33 mouse cellular contexts compared by ENCODE assay signal in the genomic region with DNA sequence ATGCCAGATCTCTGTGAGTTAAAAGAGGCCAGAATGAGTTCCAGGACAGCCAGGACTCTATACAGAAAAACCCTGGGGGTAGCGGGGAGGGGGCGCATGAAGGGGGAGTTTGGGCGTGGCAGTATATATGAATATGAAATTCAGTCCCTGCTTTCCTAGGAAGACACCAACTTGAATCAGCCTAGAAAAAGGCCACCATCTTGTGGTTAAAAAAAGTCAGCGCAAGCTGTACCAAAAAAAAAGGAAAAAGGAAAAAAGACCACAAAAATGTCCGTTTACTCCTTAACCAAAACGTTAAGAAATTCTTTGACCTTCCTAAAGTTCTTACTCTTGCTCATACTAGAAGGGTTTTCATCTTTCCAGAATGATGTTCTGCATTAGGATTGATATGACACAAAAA. TPM values are rescaled to one million over a fixed set of nuclear protein-coding genes. Genes with fewer than 3 reads are reported as not detected.
DNase-seq lines count a peak whose midpoint lies in the region; ATAC-seq and TF ChIP-seq lines count a peak whose summit lies in the region.
"Had no signal": no experiment of that assay in that cellular context is flagged by ENCODE, and none has a peak within 500 bp of the region (broad histone marks: within the 10 kb centered on the region; RNA-seq: fewer than 3 reads in every experiment).

No protein-coding gene starts in this region.

- H3K27ac ChIP-seq in hindbrain, embryonic 13.5 days: peak overlapping the region; percentile 12; the same call in 1 of the 2 replicates
- H3K27ac ChIP-seq in hindbrain, embryonic 10.5 days: no peak overlapping the region
- no peak overlapping the region; the same call in 1 of the 2 replicates for H3K27ac ChIP-seq in left cerebral cortex, adult 2 months
- H3K27ac ChIP-seq in MEL (ENCODE audit: control insufficient read depth, low read depth, low read length): no peak overlapping the region
- H3K27ac ChIP-seq in embryonic fibroblast, embryonic 13.5 days (ENCODE audit: insufficient read depth, low read length): peak overlapping the region; percentile 58; the same call in 1 of the 2 replicates
- H3K27ac ChIP-seq: embryonic facial prominence, embryonic 10.5 days; embryonic facial prominence, embryonic 15.5 days; forebrain, embryonic 13.5 days; hindbrain, embryonic 15.5 days; limb, embryonic 10.5 days; limb, embryonic 15.5 days; liver, embryonic 14.5 days; midbrain, embryonic 10.5 days; midbrain, embryonic 15.5 days; neural tube, embryonic 12.5 days had no signal

- intact Hi-C loops in left cerebral cortex, adult 2 months (cut with DNase I): loop anchor here (5.0 kb wide), 1 partner anchor 51 kb away; no protein-coding TSS in a partner anchor
- intact Hi-C loops in left cerebral cortex, postnatal 36 days (cut with DNase I): no loop called here

- no peak for TF ChIP-seq EP300 in MEL (IDR thresholded peaks at IDR 0.05; ENCODE audit: low read depth in 1 of 2, low read length in 2 of 2)

- TF ChIP-seq POLR2A in MEL (IDR thresholded peaks at IDR 0.05; ENCODE audit: control insufficient read depth in 1 of 2, insufficient read depth in 1 of 2, low read depth in 1 of 2, low read length in 2 of 2, poor library complexity in 1 of 2): no peak
- no peak for TF ChIP-seq POLR2A in embryonic fibroblast, embryonic 13.5 days (IDR thresholded peaks at IDR 0.05; ENCODE audit: low read depth, low read length)

- H3K9me3 ChIP-seq in hindbrain, embryonic 13.5 days: no peaks in the 10 kb centered on the region
- no peaks in the 10 kb centered on the region for H3K9me3 ChIP-seq in hindbrain, embryonic 10.5 days
- no peaks in the 10 kb centered on the region for H3K9me3 ChIP-seq in MEL (replicated peaks; ENCODE audit: insufficient read depth, low read length)
- H3K9me3 ChIP-seq: embryonic facial prominence, embryonic 10.5 days; embryonic facial prominence, embryonic 15.5 days; forebrain, embryonic 13.5 days; G1E; hindbrain, embryonic 15.5 days; limb, embryonic 10.5 days; limb, embryonic 15.5 days; midbrain, embryonic 10.5 days; midbrain, embryonic 15.5 days; neural tube, embryonic 12.5 days had no signal

- TF ChIP-seq CTCF in left cerebral cortex, adult 2 months (IDR thresholded peaks at IDR 0.05): peak; percentile 36
- TF ChIP-seq CTCF in MEL (IDR thresholded peaks at IDR 0.05 in 2 of 3, conservative IDR thresholded peaks at IDR 0.05 in 1 of 3; ENCODE audit: control insufficient read depth in 1 of 3, insufficient read depth in 1 of 3, low read depth in 2 of 3, low read length in 3 of 3, poor library complexity in 1 of 3, severe bottlenecking in 1 of 3): peak in 1 of 3 experiments; percentile 6; a peak in 1 of 6 replicates
- TF ChIP-seq CTCF in embryonic fibroblast, embryonic 13.5 days (IDR thresholded peaks at IDR 0.05; ENCODE audit: borderline replicate concordance, insufficient read depth, low read length): no peak

- H3K36me3 ChIP-seq in hindbrain, embryonic 13.5 days: no peaks in the 10 kb centered on the region
- peaks cover 24% of the 10 kb centered on the region for H3K36me3 ChIP-seq in hindbrain, embryonic 10.5 days
- H3K36me3 ChIP-seq in MEL (ENCODE audit: control insufficient read depth in 1 of 2, insufficient read depth in 2 of 2, low read length in 2 of 2): peaks cover 7 to 19% of the 10 kb centered on the region in 2 experiments
- H3K36me3 ChIP-seq: hindbrain, embryonic 15.5 days; limb, embryonic 15.5 days; midbrain, embryonic 15.5 days had no signal

- H3K4me3 ChIP-seq in hindbrain, embryonic 13.5 days: no peak overlapping the region
- no peak overlapping the region for H3K4me3 ChIP-seq in hindbrain, embryonic 10.5 days
- H3K4me3 ChIP-seq in left cerebral cortex, adult 2 months: no peak overlapping the region
- H3K4me3 ChIP-seq in MEL (ENCODE audit: control insufficient read depth in 1 of 2, insufficient read depth in 1 of 2, low read depth in 2 of 2, low read length in 2 of 2): no peak overlapping the region
- H3K4me3 ChIP-seq in embryonic fibroblast, embryonic 13.5 days (ENCODE audit: insufficient read depth, low read length): no peak overlapping the region
- H3K4me3 ChIP-seq: embryonic facial prominence, embryonic 10.5 days; embryonic facial prominence, embryonic 15.5 days; forebrain, embryonic 13.5 days; hindbrain, embryonic 15.5 days; limb, embryonic 10.5 days; limb, embryonic 15.5 days; midbrain, embryonic 10.5 days; midbrain, embryonic 15.5 days; myocyte; neural tube, embryonic 12.5 days had no signal

- peaks cover 51% of the 10 kb centered on the region for H3K4me1 ChIP-seq in hindbrain, embryonic 13.5 days (replicated peaks)
- peaks cover 29% of the 10 kb centered on the region for H3K4me1 ChIP-seq in hindbrain, embryonic 10.5 days (replicated peaks)
- peaks cover 9 to 19% of the 10 kb centered on the region in 2 experiments for H3K4me1 ChIP-seq in MEL (ENCODE audit: control insufficient read depth in 1 of 2, insufficient read depth in 2 of 2, low read length in 2 of 2)
- peaks cover 27% of the 10 kb centered on the region for H3K4me1 ChIP-seq in embryonic fibroblast, embryonic 13.5 days (ENCODE audit: control insufficient read depth, insufficient read depth, low read length)
- H3K4me1 ChIP-seq: limb, embryonic 10.5 days had no signal

- no peak for TF ChIP-seq RAD21 in MEL (IDR thresholded peaks at IDR 0.05; ENCODE audit: low read depth, low read length)

- H3K27me3 ChIP-seq in hindbrain, embryonic 13.5 days: no peaks in the 10 kb centered on the region
- H3K27me3 ChIP-seq in hindbrain, embryonic 10.5 days (ENCODE audit: insufficient read depth, poor library complexity, severe bottlenecking): no peaks in the 10 kb centered on the region
- no peaks in the 10 kb centered on the region for H3K27me3 ChIP-seq in MEL (ENCODE audit: control insufficient read depth in 1 of 2, insufficient read depth in 2 of 2, low read length in 2 of 2)
- H3K27me3 ChIP-seq: embryonic facial prominence, embryonic 15.5 days; forebrain, embryonic 13.5 days; hindbrain, embryonic 15.5 days; limb, embryonic 15.5 days; midbrain, embryonic 15.5 days; neural tube, embryonic 12.5 days had no signal

- DNase-seq in hindbrain, embryonic 10.5 days (ENCODE audit: low spot score): no peak
- no peak for DNase-seq in left cerebral cortex, adult 2 months (ENCODE audit: extremely low spot score in 1 of 2, low spot score in 2 of 2)
- DNase-seq in left cerebral cortex, postnatal 36 days (ENCODE audit: low spot score in 2 of 2): no peak
- no peak for DNase-seq in MEL (ENCODE audit: low read depth, low spot score)
- DNase-seq in lung, postnatal 4 days: no peak
- DNase-seq: adrenal gland, adult 8-10 months; cerebellum, adult 2 months; cerebellum, postnatal 14 days; gastrocnemius, postnatal 36 days; heart, postnatal 4 days; kidney, adult 9 months; kidney, postnatal 14 days; lung, embryonic 14.5 days; lung, postnatal 14 days; right cerebral cortex, adult 18-20 months; right cerebral cortex, postnatal 4 days; thymus, postnatal 4 days had no signal

- peaks cover 35% of the 10 kb centered on the region for H3K79me2 ChIP-seq in MEL (ENCODE audit: control insufficient read depth, insufficient read depth, low read length, poor library complexity)

- no peak overlapping the region for H3K9ac ChIP-seq in hindbrain, embryonic 13.5 days
- H3K9ac ChIP-seq in MEL (ENCODE audit: control insufficient read depth, low read depth, low read length, poor library complexity, severe bottlenecking): no peak overlapping the region
- H3K9ac ChIP-seq: embryonic facial prominence, embryonic 15.5 days; forebrain, embryonic 13.5 days; hindbrain, embryonic 15.5 days; limb, embryonic 15.5 days; liver, embryonic 14.5 days; lung, embryonic 14.5 days; midbrain, embryonic 15.5 days; neural tube, embryonic 12.5 days had no signal

- no peak overlapping the region for H3K4me2 ChIP-seq in hindbrain, embryonic 13.5 days
- H3K4me2 ChIP-seq: embryonic facial prominence, embryonic 15.5 days; forebrain, embryonic 13.5 days; heart, embryonic 11.5 days; hindbrain, embryonic 15.5 days; limb, embryonic 15.5 days; lung, embryonic 14.5 days; midbrain, embryonic 15.5 days; neural tube, embryonic 12.5 days had no signal

- WGBS in hindbrain, embryonic 13.5 days: 84% methylated on average over 6 of the region's 6 CpGs
- 89% methylated on average over 6 of the region's 6 CpGs for WGBS in hindbrain, embryonic 10.5 days

- ATAC-seq in hindbrain, embryonic 13.5 days (ENCODE audit: low FRiP score): no peak
- ATAC-seq: forebrain, embryonic 13.5 days; intestine, embryonic 16.5 days; midbrain, embryonic 15.5 days had no signal

RNA-seq across cellular contexts. Expression of a gene that starts 16.4 kb away (rescaled TPM):
- polyA plus RNA-seq in hindbrain, embryonic 13.5 days (2015; fragmentation: Nextera tagmentation; extraction: Ambion mirVana): 126 and 131 TPM in 2 replicates
- polyA plus RNA-seq in hindbrain, embryonic 10.5 days (2016; fragmentation: Nextera tagmentation; extraction: Ambion mirVana): 119 and 145 TPM in 2 replicates
- total RNA-seq in left cerebral cortex, adult 2 months (2021): 10 to 100 TPM; 53.1 to 59.4 TPM
- 10 to 100 TPM; 47.0 to 62.6 TPM for total RNA-seq in left cerebral cortex, postnatal 36 days (2021)
- 31.9 and 32.7 TPM in 2 replicates for total RNA-seq in MEL (2012; rRNA removed)
- polyA plus RNA-seq in MEL (2012; ENCODE audit: insufficient read depth in 1 of 2, insufficient read length in 2 of 2, low read depth in 1 of 2, low replicate concordance in 2 of 2, missing spikeins in 1 of 2): 10 to 100 TPM in 1 of 2 experiments, not detected in 1; 55.8 TPM
- polyA plus RNA-seq in embryonic fibroblast, embryonic 13.5 days (2011; ENCODE audit: insufficient read length, low read depth, missing spikeins): 58.6 and 65.5 TPM in 2 replicates

RNA-seq across cellular contexts. Expression of a gene that starts 32.1 kb away (rescaled TPM):
- polyA plus RNA-seq in hindbrain, embryonic 13.5 days (2015; fragmentation: Nextera tagmentation; extraction: Ambion mirVana): 23.9 and 26.0 TPM in 2 replicates
- polyA plus RNA-seq in hindbrain, embryonic 10.5 days (2016; fragmentation: Nextera tagmentation; extraction: Ambion mirVana): 19.4 and 20.6 TPM in 2 replicates
- 10 to 100 TPM; 17.1 to 18.2 TPM for total RNA-seq in left cerebral cortex, adult 2 months (2021)
- total RNA-seq in left cerebral cortex, postnatal 36 days (2021): 10 to 100 TPM; 14.1 to 18.1 TPM
- 19.0 and 20.2 TPM in 2 replicates for total RNA-seq in MEL (2012; rRNA removed)
- polyA plus RNA-seq in MEL (2012; ENCODE audit: insufficient read depth in 1 of 2, insufficient read length in 2 of 2, low read depth in 1 of 2, low replicate concordance in 2 of 2, missing spikeins in 1 of 2): 10 to 100 TPM in 1 of 2 experiments, not detected in 1; 49.0 TPM
- polyA plus RNA-seq in embryonic fibroblast, embryonic 13.5 days (2011; ENCODE audit: insufficient read length, low read depth, missing spikeins): 13.2 and 15.2 TPM in 2 replicates

RNA-seq across cellular contexts. Expression of a gene that starts 46.6 kb away (rescaled TPM):
- polyA plus RNA-seq in hindbrain, embryonic 13.5 days (2015; fragmentation: Nextera tagmentation; extraction: Ambion mirVana): 16.0 and 17.7 TPM in 2 replicates
- polyA plus RNA-seq in hindbrain, embryonic 10.5 days (2016; fragmentation: Nextera tagmentation; extraction: Ambion mirVana): 24.0 and 27.6 TPM in 2 replicates
- total RNA-seq in left cerebral cortex, adult 2 months (2021): 10 to 100 TPM; 36.8 to 37.9 TPM
- total RNA-seq in left cerebral cortex, postnatal 36 days (2021): 10 to 100 TPM; 37.1 to 37.3 TPM
- total RNA-seq in MEL (2012; rRNA removed): 73.7 and 83.5 TPM in 2 replicates
- 100 to 1,000 TPM in 1 of 2 experiments, not detected in 1; 114 TPM for polyA plus RNA-seq in MEL (2012; ENCODE audit: insufficient read depth in 1 of 2, insufficient read length in 2 of 2, low read depth in 1 of 2, low replicate concordance in 2 of 2, missing spikeins in 1 of 2)
- 24.7 and 28.7 TPM in 2 replicates for polyA plus RNA-seq in embryonic fibroblast, embryonic 13.5 days (2011; ENCODE audit: insufficient read length, low read depth, missing spikeins)

RNA-seq across cellular contexts. Expression of a gene that starts 59.2 kb away (rescaled TPM):
- 36.0 and 38.1 TPM in 2 replicates for polyA plus RNA-seq in hindbrain, embryonic 13.5 days (2015; fragmentation: Nextera tagmentation; extraction: Ambion mirVana)
- polyA plus RNA-seq in hindbrain, embryonic 10.5 days (2016; fragmentation: Nextera tagmentation; extraction: Ambion mirVana): 30.8 and 35.5 TPM in 2 replicates
- total RNA-seq in left cerebral cortex, adult 2 months (2021): 10 to 100 TPM; 29.7 to 32.4 TPM
- total RNA-seq in left cerebral cortex, postnatal 36 days (2021): 10 to 100 TPM; 28.4 to 34.6 TPM
- total RNA-seq in MEL (2012; rRNA removed): 16.6 and 17.6 TPM in 2 replicates
- polyA plus RNA-seq in MEL (2012; ENCODE audit: insufficient read depth in 1 of 2, insufficient read length in 2 of 2, low read depth in 1 of 2, low replicate concordance in 2 of 2, missing spikeins in 1 of 2): 10 to 100 TPM in 1 of 2 experiments, not detected in 1; 19.7 TPM
- 12.5 and 14.8 TPM in 2 replicates for polyA plus RNA-seq in embryonic fibroblast, embryonic 13.5 days (2011; ENCODE audit: insufficient read length, low read depth, missing spikeins)

Comparison
In these comparisons a context has a peak if more than half of its experiments do, and no peak if none do; other contexts are left out.
1. H3K27ac ChIP-seq: peak in hindbrain, embryonic 13.5 days (single experiment) and embryonic fibroblast, embryonic 13.5 days (single experiment); none in hindbrain, embryonic 10.5 days (single experiment), left cerebral cortex, adult 2 months (single experiment) and MEL (single experiment).